Mouse (Mus musculus): Measurements from ENCODE around the gene Adrb1.
A peak's percentile ranks its signal among the peaks of the same experiment; 100 is the strongest.

Adrb1 gene

DNA sequence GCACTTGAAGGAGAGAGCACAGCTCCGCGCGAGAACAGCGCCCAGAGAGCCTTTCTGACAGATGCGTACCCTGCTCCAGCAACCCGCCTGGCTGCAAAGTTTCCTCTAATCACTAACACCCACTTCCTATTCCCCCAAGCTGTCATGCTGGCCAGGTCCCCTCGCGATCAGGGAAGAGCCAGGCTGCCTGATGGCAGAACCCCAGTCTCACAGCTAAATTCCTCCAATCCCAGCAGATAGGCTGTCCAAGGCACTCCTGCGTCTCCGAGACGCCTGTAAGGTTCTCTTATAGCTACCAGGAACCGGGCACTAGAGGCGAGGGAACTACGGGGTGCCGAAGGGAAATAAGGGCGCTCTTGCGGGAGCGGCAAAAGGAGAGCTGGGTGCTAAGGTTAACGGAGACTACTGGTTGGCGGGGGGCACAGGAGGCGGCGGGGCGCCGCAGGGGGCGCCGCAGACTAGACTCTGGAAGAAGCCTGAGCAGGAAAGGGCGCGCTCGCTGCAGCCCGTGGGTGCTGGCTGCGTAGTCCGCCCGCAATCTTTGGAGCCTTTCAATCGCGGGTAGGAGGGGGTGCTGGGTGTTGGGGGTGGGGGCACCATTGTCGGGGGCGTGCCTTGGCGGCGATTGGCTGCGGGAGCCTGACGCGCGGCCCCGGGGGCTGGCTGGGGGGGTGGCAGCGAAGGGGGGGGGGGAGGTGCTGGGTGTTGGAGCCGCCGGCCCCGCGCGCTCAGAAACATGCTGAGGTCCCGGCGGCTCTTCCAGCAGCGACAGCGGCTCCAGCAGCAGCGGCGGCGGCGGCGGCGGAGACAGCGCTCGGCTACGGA, at the start of gene Adrb1:
Gene Adrb1 (plus strand): TSS at position 813 of the 825 bp plus-strand sequence.
- DNase-seq (ENCODE audit: low spot score in 2 of 2) = peak; percentile 54 to 73

GRCm38 (mm10) chr19:56675690-56676089, 46.3 kb upstream of the Adrb1 start:
- no peak for DNase-seq (ENCODE audit: low spot score in 2 of 2)

- no peak for DNase-seq (ENCODE audit: low spot score in 2 of 2)
Measured at GRCm38 (mm10) chr19:56676506-56676905, 45.5 kb upstream of the Adrb1 start.

GRCm38 (mm10) chr19:56677611-56678010, 44.4 kb upstream of the Adrb1 start:
- no peak for DNase-seq (ENCODE audit: low spot score in 2 of 2)

- DNase-seq (ENCODE audit: low spot score in 2 of 2) = no peak
Measured at GRCm38 (mm10) chr19:56678516-56678915, 43.5 kb upstream of the Adrb1 start.

DNA sequence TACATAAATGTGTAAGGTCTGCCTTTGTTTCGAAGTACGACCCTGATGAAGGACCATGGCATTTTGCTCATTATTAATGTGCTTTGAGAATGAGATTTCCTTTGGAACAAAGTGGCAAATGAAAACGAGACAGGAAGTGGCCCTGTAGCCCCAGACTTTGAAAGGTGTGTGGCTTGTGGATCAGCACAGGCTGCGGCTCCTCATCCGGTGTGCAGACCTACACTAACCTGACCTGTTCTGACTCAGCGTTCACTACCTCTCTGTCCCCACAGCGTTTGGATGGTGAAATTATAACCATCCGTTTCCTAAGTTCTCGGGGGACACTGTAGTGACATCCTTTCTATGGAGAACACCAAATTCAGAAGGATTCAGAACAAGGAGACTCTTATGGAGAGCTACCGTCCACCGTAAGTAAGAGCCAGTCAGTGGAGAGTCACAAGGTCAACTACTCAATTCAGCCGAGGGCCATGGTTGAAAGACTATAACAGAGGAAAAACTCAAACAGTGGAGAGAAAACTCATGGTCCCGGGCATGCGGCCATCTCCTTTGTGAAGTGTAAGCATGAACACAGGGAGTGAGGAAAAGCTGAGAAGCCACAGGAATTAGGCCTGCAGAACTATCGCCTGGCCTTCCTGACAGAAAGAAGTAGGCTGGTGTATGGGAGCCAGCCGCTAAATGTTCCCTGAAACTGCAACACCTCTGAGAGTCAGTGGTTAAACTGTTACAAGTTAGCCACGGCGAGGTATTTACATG, 42.6 kb upstream of the Adrb1 start:
- DNase-seq (ENCODE audit: low spot score in 2 of 2) = no peak

- no peak for DNase-seq (ENCODE audit: low spot score in 2 of 2)
Measured at GRCm38 (mm10) chr19:56679992-56680391, 42.0 kb upstream of the Adrb1 start.

- no peak for DNase-seq (ENCODE audit: low spot score in 2 of 2)
Measured at GRCm38 (mm10) chr19:56682297-56682696, 39.7 kb upstream of the Adrb1 start.

DNA sequence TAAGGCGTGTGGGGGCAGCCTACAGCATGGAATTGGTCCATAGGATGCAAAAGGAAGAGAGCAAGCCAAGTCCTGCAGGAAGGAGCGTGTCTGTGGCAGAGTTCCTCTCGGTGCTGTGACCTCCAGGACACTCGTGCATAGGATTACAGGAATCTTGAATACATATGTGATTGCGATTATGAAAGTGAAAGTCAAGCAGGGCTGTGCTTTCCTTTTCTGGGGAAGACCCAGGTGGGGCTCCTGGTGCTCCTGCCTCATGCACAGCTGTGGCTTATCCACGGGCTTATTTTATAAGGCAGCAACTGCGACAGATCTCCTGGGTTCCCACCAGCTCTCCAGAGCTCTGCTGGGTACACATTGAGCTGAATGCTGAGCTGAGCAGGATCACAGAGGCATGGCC, 39.2 kb upstream of the Adrb1 start:
- no peak for DNase-seq (ENCODE audit: low spot score in 2 of 2)

- DNase-seq (ENCODE audit: low spot score in 2 of 2) = no peak
Measured at GRCm38 (mm10) chr19:56685515-56685914, 36.5 kb upstream of the Adrb1 start.

DNA sequence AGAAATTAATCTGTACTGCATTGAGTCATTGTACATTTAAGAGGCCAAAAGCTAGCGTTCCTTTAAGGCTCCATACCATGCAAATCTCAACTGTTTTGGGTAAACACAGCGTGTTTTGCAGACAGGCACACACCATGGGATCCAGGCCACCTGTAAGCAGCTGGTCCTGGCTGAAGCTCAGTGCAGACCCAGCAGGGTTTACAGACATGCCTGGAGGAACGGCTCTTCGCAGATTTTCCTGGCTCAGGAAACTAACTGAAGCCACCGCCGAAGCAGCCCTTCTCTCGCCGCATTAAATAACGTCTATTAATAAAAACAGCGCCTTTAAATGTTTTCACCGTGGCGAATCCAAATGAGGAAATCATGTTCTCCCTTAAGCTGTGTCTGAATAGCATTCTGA, 35.8 kb upstream of the Adrb1 start:
- no peak for DNase-seq (ENCODE audit: low spot score in 2 of 2)

- no peak for DNase-seq (ENCODE audit: low spot score in 2 of 2)
Measured at GRCm38 (mm10) chr19:56687026-56687635, 34.9 kb upstream of the Adrb1 start.

- no peak for DNase-seq (ENCODE audit: low spot score in 2 of 2)
Measured at GRCm38 (mm10) chr19:56687676-56688075, 34.3 kb upstream of the Adrb1 start.

DNA sequence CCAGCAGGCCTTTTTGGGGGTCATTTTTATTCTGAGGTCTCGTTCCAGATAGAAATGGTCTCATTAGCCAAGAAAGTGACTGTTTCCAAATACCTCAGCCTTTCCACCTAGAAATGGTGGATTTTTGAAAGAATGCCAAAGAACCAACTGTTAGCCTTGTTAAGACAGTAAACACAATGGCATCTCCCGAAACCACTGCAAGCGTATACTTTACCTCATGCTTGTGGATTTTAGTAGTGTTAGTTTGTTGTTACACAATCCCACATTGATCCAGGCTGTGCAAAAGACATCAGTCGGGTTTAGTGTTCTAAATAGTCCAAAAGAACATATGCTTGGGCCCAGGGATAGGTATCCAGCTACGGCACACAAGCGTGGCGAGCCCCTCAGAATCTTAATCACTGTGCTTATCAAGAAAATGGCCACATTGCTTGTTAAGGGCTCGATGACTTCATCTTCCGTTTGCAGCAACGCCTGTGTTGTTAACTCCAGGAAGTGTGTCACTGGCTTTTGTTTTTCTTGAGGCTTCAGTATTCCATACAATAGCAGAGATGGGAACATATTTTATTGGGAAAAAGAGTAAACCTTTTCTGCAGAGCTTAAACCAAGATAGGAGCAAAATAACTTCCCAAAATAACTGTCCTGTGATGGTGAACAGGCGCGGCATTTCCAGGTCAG, 33.2 kb upstream of the Adrb1 start:
- DNase-seq (ENCODE audit: low spot score in 2 of 2) = no peak

GRCm38 (mm10) chr19:56689493-56689892, 32.5 kb upstream of the Adrb1 start:
- DNase-seq (ENCODE audit: low spot score in 2 of 2) = no peak

- no peak for DNase-seq (ENCODE audit: low spot score in 2 of 2)
Measured at GRCm38 (mm10) chr19:56691103-56691502, 30.9 kb upstream of the Adrb1 start.

- no peak for DNase-seq (ENCODE audit: low spot score in 2 of 2)
Measured at GRCm38 (mm10) chr19:56692451-56692850, 29.5 kb upstream of the Adrb1 start.

DNA sequence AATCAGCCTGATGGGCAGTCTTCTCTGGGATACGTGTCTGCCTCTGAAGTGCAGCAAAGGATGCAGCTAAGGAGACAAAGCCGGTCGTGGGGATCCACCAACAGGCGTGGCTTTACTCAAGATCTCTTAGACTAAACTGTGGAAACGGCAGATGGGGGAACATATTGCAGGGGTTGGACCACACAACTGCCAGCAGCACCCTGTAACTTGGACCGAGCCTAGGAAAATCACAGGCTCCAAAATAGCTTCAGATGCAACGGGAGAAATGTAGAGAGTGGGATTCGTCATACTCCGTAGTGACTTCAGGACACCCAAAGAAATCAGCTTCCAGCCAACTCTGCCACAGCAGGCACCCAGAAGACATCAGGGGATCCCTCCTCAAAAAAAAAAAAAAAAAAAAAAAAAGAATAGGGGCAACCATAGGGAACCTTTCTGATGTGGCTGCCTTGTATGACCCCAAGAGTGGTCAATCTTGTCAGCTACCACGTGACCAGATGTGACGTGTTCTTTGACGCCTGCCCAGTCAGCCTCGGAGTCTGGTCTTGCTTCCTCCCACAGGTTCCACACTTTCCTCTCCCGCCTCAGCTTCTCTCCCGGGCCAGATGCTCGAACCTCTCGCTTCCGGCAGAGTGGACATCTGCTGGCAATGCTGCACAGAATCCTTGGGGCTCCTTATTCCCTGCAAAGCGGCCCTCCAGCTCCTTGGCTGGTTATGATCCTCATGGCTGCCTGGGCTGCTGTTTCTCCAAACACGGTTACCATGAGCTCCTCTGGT, 24.4 kb upstream of the Adrb1 start:
- peak; percentile 35 to 51 for DNase-seq (ENCODE audit: low spot score in 2 of 2)

GRCm38 (mm10) chr19:56700848-56701247, 21.2 kb upstream of the Adrb1 start:
- no peak for DNase-seq (ENCODE audit: low spot score in 2 of 2)

GRCm38 (mm10) chr19:56701404-56702033, 20.5 kb upstream of the Adrb1 start:
- no peak for DNase-seq (ENCODE audit: low spot score in 2 of 2)

GRCm38 (mm10) chr19:56702039-56702438, 20.0 kb upstream of the Adrb1 start:
- no peak for DNase-seq (ENCODE audit: low spot score in 2 of 2)
